Mouse (Mus musculus): ENCODE measurements around the gene Hsd3b6. TPM values are rescaled to one million over a fixed set of nuclear protein-coding genes. Genes with fewer than 3 reads are reported as not detected.
"Not testable (repeated sequence)": the region's sequence is repeated elsewhere in the genome, so short reads cannot be mapped to it uniquely, and the experiment has no call there.

Hsd3b6 gene
- polyA plus RNA-seq, 1 experiment from 2014 or later = 3.3 TPM

DNA sequence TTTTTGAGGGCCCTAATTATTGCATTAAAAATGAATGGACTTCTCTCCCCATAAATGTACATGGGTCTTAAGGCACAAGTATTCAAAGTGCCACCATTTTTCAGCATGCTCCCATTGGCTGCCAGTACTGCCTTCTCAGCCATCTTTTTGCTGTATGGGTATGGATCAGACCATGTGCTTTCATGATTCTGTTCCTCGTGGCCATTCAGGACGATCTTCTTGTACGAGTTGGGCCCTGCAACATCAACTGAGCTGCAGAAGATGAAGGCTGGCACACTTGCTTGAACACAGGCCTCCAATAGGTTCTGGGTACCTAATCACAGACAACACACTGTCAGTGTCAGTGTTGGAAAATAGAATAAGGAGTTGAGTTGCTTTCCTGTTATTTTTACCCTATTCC lies 38.8 kb upstream of the Hsd3b6 start:
- 78% methylated on average over 3 of the region's 3 CpGs for WGBS
- TF ChIP-seq CTCF (IDR thresholded peaks at IDR 0.05; ENCODE audit: low read depth) = no peak
- no peak for ATAC-seq (ENCODE audit: insufficient read depth)

DNA sequence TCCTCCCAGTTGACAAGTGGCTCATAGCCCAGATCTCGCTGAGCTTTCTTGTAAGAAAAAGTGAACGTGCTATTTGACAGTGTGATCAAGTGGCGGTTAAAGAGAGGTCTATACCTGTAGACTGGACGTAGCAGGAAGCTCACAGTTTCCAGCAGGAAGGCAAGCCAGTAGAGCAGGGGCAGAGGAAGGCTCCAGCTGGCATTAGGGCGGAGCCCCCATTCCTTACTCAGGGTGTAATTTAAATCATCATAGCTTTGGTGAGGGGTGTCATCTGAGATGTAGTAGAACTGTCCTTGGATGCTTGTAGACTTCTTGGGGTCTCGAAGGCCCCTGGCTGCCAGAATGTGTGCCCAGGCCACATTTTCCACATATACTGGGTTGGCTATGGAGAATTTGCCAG lies 38.4 kb upstream of the Hsd3b6 start:
- Histone ChIP-seq H3K4me1 (ENCODE audit: insufficient read depth) (no peaks in the 10 kb centered on the region), H3K27ac (ENCODE audit: low read depth) (no peak overlapping the region), H3K9me3 (ENCODE audit: low read depth, low read length) (no peaks in the 10 kb centered on the region), H3K4me3 (ENCODE audit: low read depth, low read length) (no peak overlapping the region), H3K36me3 (ENCODE audit: insufficient read depth) (no peaks in the 10 kb centered on the region), H3K4me2 (no peak overlapping the region), H3K9ac (no peak overlapping the region), H3K27me3 (ENCODE audit: insufficient read depth, low read length) (no peaks in the 10 kb centered on the region)
- no peak for ATAC-seq (ENCODE audit: insufficient read depth)
- DNase-seq = no peak
- WGBS = 79% methylated on average over 6 of the region's 6 CpGs
- TF ChIP-seq CTCF (IDR thresholded peaks at IDR 0.05; ENCODE audit: low read depth) = no peak

More for the DNA sequence above, 38.8 kb upstream of the Hsd3b6 start:
- Histone ChIP-seq H3K4me1 (ENCODE audit: insufficient read depth) (no peaks in the 10 kb centered on the region), H3K27me3 (ENCODE audit: insufficient read depth, low read length) (no peaks in the 10 kb centered on the region), H3K27ac (ENCODE audit: low read depth) (no peak overlapping the region), H3K9me3 (ENCODE audit: low read depth, low read length) (no peaks in the 10 kb centered on the region), H3K4me2 (no peak overlapping the region), H3K9ac (no peak overlapping the region), H3K4me3 (ENCODE audit: low read depth, low read length) (no peak overlapping the region), H3K36me3 (ENCODE audit: insufficient read depth) (no peaks in the 10 kb centered on the region)
- DNase-seq = no peak

DNA sequence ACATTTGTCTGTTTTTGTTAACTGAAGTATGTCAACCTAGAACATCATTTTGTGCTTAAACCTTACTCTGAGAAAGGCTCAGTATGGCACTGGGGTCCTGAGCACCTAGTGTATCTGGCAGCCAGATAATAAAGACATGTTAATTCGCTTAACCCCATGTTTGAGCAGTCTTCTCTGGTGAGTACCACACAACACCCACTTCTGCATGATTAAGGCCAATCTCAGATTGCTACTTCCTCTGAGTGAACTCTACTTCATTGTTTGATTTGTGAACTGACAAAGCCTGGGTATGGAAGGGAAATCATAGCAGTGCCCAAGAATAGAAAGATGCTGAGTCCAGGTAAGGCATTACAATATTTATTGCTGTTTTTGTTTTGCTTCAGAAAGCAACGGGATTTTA lies 37.6 kb upstream of the Hsd3b6 start:
- H3K9ac ChIP-seq = no peak overlapping the region
- 63% methylated on average over 2 of the region's 2 CpGs for WGBS

DNA sequence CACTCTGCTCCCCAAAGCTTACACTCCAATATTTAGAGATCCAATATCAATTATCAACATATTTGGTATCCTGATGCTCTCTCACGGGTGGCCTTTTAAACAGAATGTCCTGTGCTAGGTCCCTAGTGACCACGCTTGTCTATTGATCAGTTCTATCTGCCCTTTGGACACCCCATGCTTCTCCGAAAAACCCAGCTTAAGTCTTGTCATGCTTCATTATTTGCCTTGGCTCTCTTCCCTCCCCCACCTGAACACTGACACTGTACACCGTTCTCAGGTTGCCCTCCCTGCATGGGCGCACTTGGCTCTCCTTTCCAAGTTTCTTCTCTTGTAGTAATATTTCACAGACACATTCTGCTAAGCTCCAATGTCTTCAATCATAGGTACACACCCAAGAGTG lies 36.0 kb upstream of the Hsd3b6 start:
- no peaks in the 10 kb centered on the region for H3K4me1 ChIP-seq (ENCODE audit: insufficient read depth)
- WGBS = 80% methylated on average over 5 of the region's 5 CpGs
- no peak overlapping the region for H3K4me3 ChIP-seq (ENCODE audit: low read depth, low read length)
- H3K27ac ChIP-seq (ENCODE audit: low read depth) = no peak overlapping the region
- H3K36me3 ChIP-seq (ENCODE audit: insufficient read depth) = no peaks in the 10 kb centered on the region
- ATAC-seq (ENCODE audit: insufficient read depth) (no peak), DNase-seq (no peak)
- no peaks in the 10 kb centered on the region for H3K27me3 ChIP-seq (ENCODE audit: insufficient read depth, low read length)
- no peak for TF ChIP-seq CTCF (IDR thresholded peaks at IDR 0.05; ENCODE audit: low read depth)
- H3K4me2 ChIP-seq = no peak overlapping the region
- H3K9me3 ChIP-seq (ENCODE audit: low read depth, low read length) = no peaks in the 10 kb centered on the region
- H3K9ac ChIP-seq = no peak overlapping the region

More for the DNA sequence above, 37.6 kb upstream of the Hsd3b6 start:
- ATAC-seq (ENCODE audit: insufficient read depth) (no peak), DNase-seq (no peak)
- Histone ChIP-seq H3K9me3 (ENCODE audit: low read depth, low read length) (no peaks in the 10 kb centered on the region), H3K4me2 (no peak overlapping the region), H3K4me3 (ENCODE audit: low read depth, low read length) (no peak overlapping the region), H3K27ac (ENCODE audit: low read depth) (no peak overlapping the region), H3K4me1 (ENCODE audit: insufficient read depth) (no peaks in the 10 kb centered on the region), H3K27me3 (ENCODE audit: insufficient read depth, low read length) (no peaks in the 10 kb centered on the region), H3K36me3 (ENCODE audit: insufficient read depth) (no peaks in the 10 kb centered on the region)
- no peak for TF ChIP-seq CTCF (IDR thresholded peaks at IDR 0.05; ENCODE audit: low read depth)

DNA sequence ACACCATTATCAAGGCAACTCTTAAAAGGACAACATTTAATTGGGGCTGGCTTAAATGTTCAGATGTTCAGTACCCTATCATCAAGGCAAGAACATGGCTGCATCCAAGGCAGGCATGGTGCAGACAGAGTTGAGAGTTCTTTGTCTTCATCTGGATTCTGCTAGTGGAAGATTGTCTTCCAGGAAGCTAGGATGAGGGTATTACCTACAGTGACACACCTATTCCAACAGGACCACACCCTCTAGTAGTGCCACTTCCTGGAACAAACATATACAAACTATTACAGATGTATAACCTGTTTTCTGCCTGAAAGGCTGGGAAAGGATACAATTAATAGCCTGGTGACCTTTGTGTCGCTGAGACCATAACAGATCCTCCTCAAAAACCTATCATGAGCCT lies 34.7 kb upstream of the Hsd3b6 start:
- Histone ChIP-seq H3K9ac (no peak overlapping the region), H3K27me3 (ENCODE audit: insufficient read depth, low read length) (no peaks in the 10 kb centered on the region), H3K4me2 (no peak overlapping the region), H3K4me1 (ENCODE audit: insufficient read depth) (no peaks in the 10 kb centered on the region), H3K36me3 (ENCODE audit: insufficient read depth) (no peaks in the 10 kb centered on the region), H3K4me3 (ENCODE audit: low read depth, low read length) (no peak overlapping the region), H3K27ac (ENCODE audit: low read depth) (no peak overlapping the region), H3K9me3 (ENCODE audit: low read depth, low read length) (no peaks in the 10 kb centered on the region)
- TF ChIP-seq CTCF (IDR thresholded peaks at IDR 0.05; ENCODE audit: low read depth) = no peak
- WGBS = 80% methylated on average over 1 of the region's 1 CpGs
- DNase-seq (no peak), ATAC-seq (ENCODE audit: insufficient read depth) (no peak)

DNA sequence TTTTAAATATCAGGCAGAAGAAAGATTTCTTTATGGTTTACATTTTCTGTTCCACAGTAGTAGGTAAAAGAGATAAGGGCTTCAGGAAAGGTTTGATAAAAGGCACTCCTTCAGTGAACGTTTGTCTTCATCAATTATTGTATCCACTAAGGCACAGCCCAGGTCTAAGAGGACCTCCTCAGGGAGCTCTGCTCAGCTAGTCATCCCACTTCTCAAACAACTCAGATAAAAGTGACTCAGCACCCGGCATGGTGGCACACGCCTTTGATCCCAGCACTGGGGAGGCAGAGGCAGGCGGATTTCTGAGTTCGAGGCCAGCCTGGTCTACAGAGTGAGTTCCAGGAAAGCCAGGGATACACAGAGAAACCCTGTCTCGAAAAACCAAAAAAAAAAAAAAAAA lies 1.6 kb downstream of the Hsd3b6 start:
- not testable (repeated sequence) for H3K36me3 ChIP-seq (ENCODE audit: insufficient read depth); DNase-seq; H3K9me3 ChIP-seq (ENCODE audit: low read depth, low read length); ATAC-seq (ENCODE audit: insufficient read depth); H3K27ac ChIP-seq (ENCODE audit: low read depth); H3K4me2 ChIP-seq; H3K4me3 ChIP-seq (ENCODE audit: low read depth, low read length); H3K9ac ChIP-seq; H3K27me3 ChIP-seq (ENCODE audit: insufficient read depth, low read length); H3K4me1 ChIP-seq (ENCODE audit: insufficient read depth)
- WGBS = 70% methylated on average over 5 of the region's 6 CpGs

DNA sequence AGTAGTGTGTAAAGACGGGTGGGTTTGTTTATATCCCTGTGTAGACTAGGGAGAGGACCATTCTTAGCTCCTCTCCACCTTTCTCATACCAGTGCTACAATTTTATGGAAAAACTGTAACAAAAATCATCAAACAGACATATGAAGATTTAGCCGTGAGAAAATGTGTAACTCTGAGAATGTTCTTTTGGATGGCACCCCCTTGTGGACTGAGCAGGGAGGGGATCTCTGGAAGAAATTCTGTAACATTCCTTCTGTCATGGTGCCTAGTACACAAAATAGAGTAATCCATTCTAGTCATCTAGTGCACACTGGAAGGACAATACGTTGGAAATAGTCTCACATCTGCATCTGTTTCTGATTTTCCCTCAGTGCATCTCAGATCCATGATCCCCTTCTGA lies 9.2 kb downstream of the Hsd3b6 start:
- not testable (repeated sequence) for H3K36me3 ChIP-seq (ENCODE audit: insufficient read depth); H3K9me3 ChIP-seq (ENCODE audit: low read depth, low read length); H3K4me1 ChIP-seq (ENCODE audit: insufficient read depth); H3K27ac ChIP-seq (ENCODE audit: low read depth); H3K9ac ChIP-seq; H3K27me3 ChIP-seq (ENCODE audit: insufficient read depth, low read length); DNase-seq; H3K4me2 ChIP-seq; H3K4me3 ChIP-seq (ENCODE audit: low read depth, low read length); ATAC-seq (ENCODE audit: insufficient read depth)
- WGBS = 38% methylated on average over 3 of the region's 3 CpGs

DNA sequence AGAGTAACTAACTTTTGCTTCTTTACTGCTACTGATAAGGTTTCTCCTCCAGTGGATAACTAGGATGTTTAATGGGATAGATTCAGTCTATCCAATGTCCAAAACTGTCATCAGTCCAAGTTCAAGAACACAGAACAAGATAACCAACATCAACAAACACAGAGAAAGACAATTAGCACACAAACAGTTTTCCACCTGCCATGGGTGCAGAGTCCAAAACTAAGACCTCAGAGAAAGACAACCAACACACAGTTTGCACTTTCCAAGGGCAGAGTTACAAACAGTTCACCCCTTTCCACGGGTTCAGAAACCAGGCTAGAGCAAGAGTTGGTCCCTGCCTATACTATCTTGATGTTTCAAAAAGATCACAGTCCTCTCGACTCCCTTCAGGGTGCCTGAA lies 27.7 kb downstream of the Hsd3b6 start:
- Histone ChIP-seq H3K4me2 (no peak overlapping the region), H3K9ac (no peak overlapping the region), H3K27ac (ENCODE audit: low read depth) (no peak overlapping the region), H3K4me1 (ENCODE audit: insufficient read depth) (no peaks in the 10 kb centered on the region), H3K4me3 (ENCODE audit: low read depth, low read length) (no peak overlapping the region), H3K36me3 (ENCODE audit: insufficient read depth) (no peaks in the 10 kb centered on the region), H3K9me3 (ENCODE audit: low read depth, low read length) (no peaks in the 10 kb centered on the region), H3K27me3 (ENCODE audit: insufficient read depth, low read length) (no peaks in the 10 kb centered on the region)
- ATAC-seq (ENCODE audit: insufficient read depth) (no peak), DNase-seq (no peak)
- WGBS = 61% methylated on average over 2 of the region's 2 CpGs
- no peak for TF ChIP-seq CTCF (IDR thresholded peaks at IDR 0.05; ENCODE audit: low read depth)

Data from lung, embryonic 14.5 days (tissue).